Mouse (Mus musculus) spleen, postnatal 36 days (tissue): ENCODE measurements around the gene Isyna1.

Experiments
- DNase-seq, 2 experiments: peaks; one replicate each; pipeline ENCODE4 v3.0.0; 2022; ENCODE audit warnings: low spot score in 2 of 2, mixed read lengths in 1 of 2

Isyna1 gene

DNA sequence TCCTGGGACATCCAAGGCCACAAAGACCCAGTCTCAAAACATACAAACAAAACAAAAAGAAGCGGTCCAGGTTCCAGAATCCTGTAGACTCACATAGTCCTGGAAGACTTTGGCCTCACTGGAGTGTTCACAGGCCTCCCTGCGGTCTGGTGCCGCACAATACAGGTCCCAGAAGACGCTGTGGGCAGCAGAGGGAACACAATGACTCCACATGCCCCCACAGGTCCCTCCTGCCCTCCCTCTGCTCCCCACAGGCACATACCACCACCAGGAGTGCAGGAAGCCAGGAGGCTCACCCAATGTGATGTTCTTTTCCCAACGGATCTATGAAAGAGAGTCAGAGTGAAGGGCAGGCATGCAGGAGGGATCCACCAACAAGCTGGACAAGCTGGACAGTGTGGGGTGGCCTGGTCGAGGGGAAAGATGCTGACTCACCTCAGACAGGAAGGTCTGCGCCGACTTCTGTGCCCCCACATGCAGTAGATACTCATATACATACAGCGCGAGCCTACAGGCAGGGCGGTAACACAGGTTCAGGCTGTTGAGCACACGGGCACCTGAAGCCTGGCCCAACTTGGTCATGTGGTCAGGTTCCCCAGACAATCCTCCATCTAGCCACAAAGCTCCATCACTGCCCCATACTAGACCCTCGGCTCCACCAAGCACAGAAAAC is 8.1 kb downstream of the Isyna1 start:
- DNase-seq = no peak

DNA sequence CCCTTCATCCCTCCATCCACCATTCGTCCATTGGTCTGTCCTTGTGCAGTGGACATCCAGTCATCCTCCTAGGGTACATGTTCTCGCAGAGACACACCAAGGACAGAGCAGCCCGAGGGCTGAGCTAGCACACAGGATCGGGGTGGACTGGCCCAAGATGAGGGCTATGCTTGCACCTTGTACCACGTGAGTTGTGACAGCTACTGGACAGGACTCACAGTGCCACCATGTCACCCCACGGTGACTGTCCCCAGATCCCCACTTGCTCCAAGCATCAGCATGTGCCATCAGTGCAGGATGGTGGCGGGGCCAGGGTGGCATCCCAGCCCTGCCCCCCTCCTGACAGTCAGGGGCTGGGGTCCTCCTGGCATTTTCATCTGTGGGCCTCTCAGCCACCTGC is 10.4 kb downstream of the Isyna1 start:
- no peak for DNase-seq

DNA sequence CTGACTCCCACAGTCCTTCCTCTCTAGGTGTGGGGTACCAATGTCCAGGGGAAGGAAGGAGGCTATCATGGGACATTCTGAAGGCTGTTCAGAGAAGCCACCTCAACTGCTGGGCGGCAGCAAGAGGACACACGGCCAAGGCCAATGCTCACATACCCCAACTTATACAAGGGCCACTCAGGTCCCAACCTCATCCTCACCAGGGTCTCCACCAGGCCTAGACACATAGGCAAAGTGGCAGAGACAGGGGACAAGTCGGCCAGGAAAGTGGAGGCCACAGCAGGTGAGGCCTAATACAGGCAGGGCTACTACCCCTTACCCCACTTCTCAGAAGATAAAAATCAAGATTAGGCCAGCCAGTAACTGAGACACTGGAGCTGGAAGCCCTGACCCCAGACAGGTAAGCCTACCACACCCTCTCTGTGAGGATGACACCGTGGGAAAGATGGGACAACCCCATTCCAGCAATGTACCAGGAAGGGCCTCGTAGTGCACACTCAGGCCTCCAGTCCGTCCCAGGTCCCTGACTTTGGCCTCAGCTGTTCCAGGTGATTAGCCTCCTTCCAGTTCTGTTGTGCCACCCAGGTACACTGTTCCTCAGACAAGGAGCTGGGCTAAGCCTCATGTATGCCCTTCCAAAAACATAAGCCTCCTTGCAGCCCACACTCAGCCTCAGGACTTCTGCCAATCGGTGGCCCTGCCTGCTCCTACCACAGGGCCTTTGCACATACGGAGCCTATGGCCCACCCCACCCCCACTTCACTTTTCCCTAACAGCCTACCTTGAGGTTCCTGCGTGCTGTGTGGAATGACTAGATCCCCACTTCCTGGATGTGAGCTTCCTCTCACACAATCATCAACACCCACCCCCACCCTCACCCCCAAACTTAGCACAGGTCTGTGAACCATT is 12.0 kb downstream of the Isyna1 start:
- no peak for DNase-seq

GRCm38 (mm10) chr8:70606780-70607602 is 12.8 kb downstream of the Isyna1 start:
- DNase-seq = no peak

GRCm38 (mm10) chr8:70607603-70607897 is 13.4 kb downstream of the Isyna1 start:
- DNase-seq = no peak

GRCm38 (mm10) chr8:70607898-70608748 is 13.9 kb downstream of the Isyna1 start:
- peak in 1 of 2 experiments; percentile 44 for DNase-seq

- DNase-seq = no peak
Measured at GRCm38 (mm10) chr8:70608749-70609367, 14.7 kb downstream of the Isyna1 start, which contains the start of gene Ssbp4. TSS of gene Ssbp4 (minus strand) at chr8:70608872.

GRCm38 (mm10) chr8:70609368-70609848 is 15.2 kb downstream of the Isyna1 start:
- DNase-seq = peak; percentile 82 to 86

DNA sequence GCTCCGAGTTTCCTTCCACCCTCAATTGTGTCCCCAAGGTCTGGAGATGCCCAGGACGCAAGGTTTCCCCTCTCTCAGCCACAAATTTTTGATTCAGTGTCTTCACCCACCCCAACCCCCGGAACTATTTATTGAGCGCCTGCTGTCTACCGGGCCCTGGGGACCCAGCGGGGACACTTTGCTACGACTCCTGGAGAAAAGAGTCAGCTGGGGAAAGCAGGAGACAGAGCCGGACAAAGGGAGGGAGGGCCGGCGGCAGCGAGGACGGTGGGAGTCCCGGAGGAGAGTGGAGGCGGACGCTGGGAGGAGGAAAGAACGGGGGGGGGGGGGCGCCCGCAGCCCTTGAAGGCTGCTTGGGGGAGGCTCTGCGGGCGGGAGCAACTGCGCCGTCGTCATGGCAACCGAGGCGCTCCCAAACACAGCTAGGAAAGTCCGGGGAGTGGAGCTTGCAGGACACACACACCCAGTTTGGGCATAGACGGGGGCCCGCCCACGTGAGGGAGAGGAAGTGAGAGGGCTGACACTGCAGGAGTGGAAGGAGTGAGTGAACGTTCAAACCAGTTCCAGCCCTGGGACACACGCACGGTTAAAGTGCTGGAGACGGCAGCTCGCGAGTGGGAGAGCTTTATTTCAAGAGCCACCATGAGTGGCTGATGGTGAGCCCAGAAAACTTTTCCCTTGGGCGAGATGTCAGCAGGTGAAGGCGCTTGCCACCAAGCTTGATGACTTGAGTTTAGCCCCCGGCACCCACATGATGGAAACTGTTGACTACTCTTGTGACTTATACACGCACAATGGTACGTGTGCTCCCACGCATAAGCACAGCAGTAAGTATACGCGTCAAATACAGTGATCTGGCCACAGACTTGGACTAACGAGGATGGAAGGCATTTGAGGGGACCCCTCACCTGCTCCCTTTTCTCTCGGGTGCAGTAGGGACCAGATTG is 15.9 kb downstream of the Isyna1 start:
- peak; percentile 92 to 94 for DNase-seq

- peak; percentile 79 to 80 for DNase-seq
Measured at GRCm38 (mm10) chr8:70610796-70611771, 16.9 kb downstream of the Isyna1 start.

- peak; percentile 89 to 91 for DNase-seq
Measured at GRCm38 (mm10) chr8:70611849-70612248, 17.7 kb downstream of the Isyna1 start.

DNA sequence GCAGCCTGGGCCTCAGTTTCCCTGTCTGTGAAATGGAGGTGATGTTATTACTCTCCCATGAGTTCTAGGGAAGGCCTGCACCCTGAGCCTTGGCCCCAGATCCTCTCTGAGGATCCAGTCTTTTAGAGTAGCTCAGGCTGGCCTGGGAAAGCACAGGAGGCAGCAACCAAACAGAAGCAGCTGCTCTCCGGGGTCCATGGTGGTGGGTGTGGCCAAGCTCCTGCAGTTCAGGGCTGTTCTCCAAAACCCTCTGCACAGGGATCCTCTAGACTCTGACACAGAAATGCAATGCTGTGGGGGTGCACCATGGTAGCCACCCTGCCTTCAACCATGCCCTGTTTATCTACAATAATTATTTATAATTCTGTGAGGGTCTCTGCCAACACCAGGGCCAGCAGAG is 19.6 kb downstream of the Isyna1 start:
- DNase-seq = no peak

DNA sequence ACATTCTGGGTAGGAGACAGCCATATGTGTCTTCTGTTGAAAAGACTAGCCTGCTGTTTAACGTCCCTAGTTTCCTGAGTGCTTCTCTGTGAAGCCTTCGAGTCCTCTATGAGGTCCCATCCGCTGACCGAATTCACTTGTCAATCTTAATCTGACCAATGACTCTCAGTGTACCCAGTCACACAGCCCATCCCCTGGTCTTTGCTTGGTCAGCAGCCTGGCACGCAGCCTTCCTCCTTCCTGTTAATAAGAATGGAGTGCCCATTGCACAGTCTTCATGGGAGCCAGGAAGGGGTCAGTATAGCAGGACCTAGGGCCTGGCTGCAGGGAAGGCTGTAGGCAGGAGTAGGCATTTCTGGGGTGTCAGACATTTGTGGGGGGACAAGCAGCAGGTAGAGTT is 20.3 kb downstream of the Isyna1 start:
- no peak for DNase-seq

DNA sequence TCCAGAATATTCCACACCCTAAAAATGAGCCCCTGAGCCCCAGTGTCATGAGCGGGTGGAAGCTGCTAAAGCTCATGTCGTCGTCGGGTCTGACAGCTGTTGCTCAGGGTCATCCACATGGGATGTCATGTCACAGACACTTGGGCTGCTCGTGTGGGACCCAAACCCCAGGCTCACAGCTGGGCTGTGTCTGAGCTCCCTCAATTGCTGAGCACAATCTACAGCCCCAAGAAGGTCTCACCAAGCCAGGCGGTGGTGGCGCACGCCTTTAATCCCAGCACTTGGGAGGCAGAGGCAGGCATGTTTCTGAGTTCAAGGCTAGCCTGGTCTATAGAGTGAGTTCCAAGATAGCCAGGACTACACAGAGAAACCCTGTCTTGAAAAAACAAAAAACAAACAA is 21.1 kb downstream of the Isyna1 start:
- no peak for DNase-seq

DNA sequence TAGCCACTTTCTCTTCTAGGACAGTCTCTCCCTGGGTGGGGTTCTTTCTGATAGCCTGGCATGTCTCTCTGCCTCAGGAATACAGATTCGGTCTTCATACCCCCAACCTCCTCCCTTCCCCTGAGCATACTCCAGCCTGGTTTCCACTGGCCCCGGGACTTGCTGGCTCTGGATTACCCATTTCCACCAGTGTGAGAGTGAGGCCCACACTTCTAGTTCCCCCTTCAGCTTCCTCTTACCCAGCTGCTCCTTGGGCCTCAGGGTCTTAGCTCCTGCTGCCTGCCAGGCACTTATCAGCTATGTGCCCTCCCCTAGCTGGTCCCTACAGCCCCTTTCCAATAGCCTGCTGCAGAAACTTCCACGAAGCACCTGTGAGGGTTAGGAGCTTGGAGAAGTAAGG is 21.7 kb downstream of the Isyna1 start, which contains the start of gene Lrrc25:
Lrrc25 (plus strand) TSS at position 262 of the 400 bp plus-strand sequence.
- DNase-seq = peak; percentile 47 to 57

DNA sequence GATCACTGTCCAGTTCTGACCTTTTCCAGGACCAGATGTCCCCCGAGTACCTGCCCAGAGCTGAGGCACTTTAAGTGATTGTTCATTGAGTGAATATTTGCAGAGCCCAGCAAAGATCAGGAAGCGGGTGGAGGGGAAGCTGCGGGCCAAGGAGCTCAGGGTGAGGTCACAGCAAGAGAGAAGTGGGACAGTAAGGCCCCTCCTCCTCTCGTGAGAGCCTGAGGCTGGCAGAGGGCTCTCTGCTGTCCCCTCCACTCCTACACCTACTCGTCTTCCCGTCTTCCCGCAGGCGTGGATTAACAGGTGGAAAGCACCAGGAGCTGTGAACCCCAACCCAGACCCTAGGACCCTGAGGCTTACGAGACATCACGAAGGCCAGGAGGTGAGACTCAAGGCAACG is 22.5 kb downstream of the Isyna1 start:
- peak; percentile 64 to 72 for DNase-seq

DNA sequence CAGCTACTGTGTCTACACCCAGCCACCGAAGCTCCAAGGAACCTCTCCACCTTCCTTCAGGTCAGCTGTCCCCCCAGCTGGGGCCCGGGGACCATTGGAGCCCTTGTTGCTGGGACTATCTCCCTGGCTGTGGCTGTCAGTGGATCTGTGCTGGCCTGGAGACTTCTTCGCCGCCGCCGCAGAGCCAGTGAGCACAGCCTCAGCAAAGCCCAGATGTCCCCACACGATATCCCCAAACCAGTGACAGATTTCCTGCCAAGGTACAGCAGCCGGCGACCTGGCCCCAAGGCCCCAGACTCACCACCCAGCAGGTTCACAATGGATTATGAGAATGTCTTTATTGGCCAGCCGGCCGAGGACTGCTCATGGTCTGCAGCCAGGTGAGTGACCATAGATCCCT is 23.8 kb downstream of the Isyna1 start:
- no peak for DNase-seq

GRCm38 (mm10) chr8:70618888-70619334 is 24.7 kb downstream of the Isyna1 start:
- DNase-seq = peak; percentile 92 to 95
